Mouse (Mus musculus) megakaryocyte, embryonic 14.5 days (primary cell): ENCODE results near the gene Itga5.

Source experiments
- FLI1 ChIP-seq: IDR thresholded peaks from 2 replicates; pipeline ENCODE4 v1.6.1; 2012; ENCODE audit warnings: low read length, inconsistent platforms, mixed read lengths
- GATA1 ChIP-seq: IDR thresholded peaks from 3 replicates; pipeline ENCODE4 v1.6.1; 2012; ENCODE audit warnings: mixed read lengths, low read length, inconsistent platforms, borderline replicate concordance

GRCm38 (mm10) chr15:103353511-103354256 is 12.9 kb downstream of the Itga5 start:
- TF ChIP-seq FLI1 (no peak), GATA1 (no peak)
